Mouse (Mus musculus) liver, embryonic 14.5 days (tissue): ENCODE measurements around the gene Mkks.
A peak's percentile ranks its signal among the peaks of the same experiment; 100 is the strongest.

Experiments
- CTCF ChIP-seq: IDR thresholded peaks from 2 replicates; pipeline ENCODE4 v1.5.1; 2016; ENCODE audit warnings: antibody characterized with exemption, low read depth, control low read depth
- EP300 ChIP-seq: IDR thresholded peaks from 2 replicates; pipeline ENCODE4 v1.6.1; 2016; ENCODE audit warnings: antibody characterized with exemption, low read depth

DNA sequence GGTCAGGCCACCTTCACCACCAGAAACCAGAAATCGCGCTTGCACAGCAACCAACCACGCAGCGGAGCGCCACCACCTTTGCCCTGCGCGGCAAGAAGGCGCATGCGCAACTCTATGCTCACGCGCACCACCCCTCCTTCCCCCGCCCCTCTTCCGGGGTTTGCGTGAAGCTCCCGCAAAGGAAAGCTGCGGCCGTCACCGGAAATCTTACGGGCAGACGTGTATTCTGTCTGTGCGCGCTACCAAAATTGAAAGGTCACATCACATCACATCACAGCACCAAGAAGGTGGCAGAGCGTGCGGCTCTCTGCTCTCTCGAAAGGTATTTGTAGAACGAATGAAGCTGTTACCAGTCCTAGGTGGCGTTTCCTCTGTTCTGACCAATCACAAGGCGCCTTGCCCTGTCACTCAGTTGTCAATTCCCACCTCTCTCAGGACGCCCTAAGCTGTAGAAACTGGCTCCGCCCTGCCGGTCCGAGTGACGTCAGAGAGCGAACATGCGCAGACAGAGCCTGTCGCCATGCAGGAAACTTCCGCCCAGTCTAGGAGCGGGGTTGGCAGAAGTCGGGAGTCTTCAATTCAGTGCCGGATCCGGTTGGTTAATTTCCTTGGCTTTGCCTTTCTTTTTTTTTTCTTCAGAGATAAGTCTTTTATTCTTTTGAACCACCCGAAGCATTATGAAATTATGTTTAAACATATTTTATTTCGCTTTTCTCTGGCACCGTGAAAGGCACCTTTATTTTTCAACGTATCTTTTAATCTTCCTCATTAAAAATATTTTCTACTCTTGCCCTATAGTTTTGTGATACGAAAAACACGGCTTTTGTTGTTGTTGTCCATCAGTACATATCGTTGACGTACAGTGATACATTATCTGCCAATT is at the start of gene Mkks, which contains the start of the genes Slx4ip and AL731706.1:
- TF ChIP-seq CTCF: peak; percentile 17; the same call in 1 of the 2 replicates
- TF ChIP-seq EP300: no peak; the same call in 1 of the 2 replicates
